Mouse (Mus musculus) lung, embryonic 14.5 days (tissue): ENCODE results near the gene Chmp4b. TPM values are rescaled to one million over a fixed set of nuclear protein-coding genes. Genes with fewer than 3 reads are reported as not detected.

Experiments used
- ATAC-seq: fragments of 200-750 bp; cut with Nextera tagmentation; 2 replicates; pipeline ENCODE4 v1.8.0; 2017; ENCODE audit warnings: mild to moderate bottlenecking, moderate TSS enrichment, moderate library complexity; ENCODE audit not compliant: insufficient read depth
- DNase-seq: peaks from one replicate; pipeline ENCODE4 v3.0.0-alpha.2; 2015
- H3K27ac ChIP-seq: fragments of 300-500 bp; sonication (generic); 2 replicates; pipeline ENCODE4 v1.5.1; 2014; ENCODE audit warnings: low read depth, mild to moderate bottlenecking, moderate library complexity
- H3K27me3 ChIP-seq: fragments of 300-500 bp; sonication (generic); 2 replicates; pipeline ENCODE4 v1.6.1; 2014; ENCODE audit warnings: low read length, control low read depth; ENCODE audit not compliant: insufficient read depth
- H3K36me3 ChIP-seq: fragments of 300-500 bp; sonication (generic); 2 replicates; pipeline ENCODE4 v1.6.1; 2014; ENCODE audit warnings: control low read depth; ENCODE audit not compliant: insufficient read depth
- H3K4me1 ChIP-seq: fragments of 300-500 bp; sonication (generic); 2 replicates; pipeline ENCODE4 v1.6.1; 2014; ENCODE audit warnings: antibody characterized with exemption, control low read depth; ENCODE audit not compliant: insufficient read depth
- H3K4me2 ChIP-seq: fragments of 300-500 bp; sonication (generic); 2 replicates; pipeline ENCODE4 v1.6.1; 2014; ENCODE audit warnings: mild to moderate bottlenecking
- H3K4me3 ChIP-seq: fragments of 300-500 bp; sonication (generic); 2 replicates; pipeline ENCODE4 v1.5.1; 2014; ENCODE audit warnings: low read depth, low read length
- H3K9ac ChIP-seq: fragments of 300-500 bp; sonication (generic); 2 replicates; pipeline ENCODE4 v1.6.1; 2014
- H3K9me3 ChIP-seq: fragments of 300-500 bp; sonication (generic); 2 replicates; pipeline ENCODE4 v1.6.1; 2016; ENCODE audit warnings: low read depth, low read length, control low read depth
- CTCF ChIP-seq: IDR thresholded peaks from 2 replicates; pipeline ENCODE4 v1.5.1; 2016; ENCODE audit warnings: antibody characterized with exemption, low read depth
- WGBS: fragments of 180-500 bp; shearing (Covaris S2); extraction: QIAGEN DNeasy Blood & Tissue Kit; methylation state at CpG from one replicate; pipeline ENCODE4 v1.1.7; 2014; 5-methylcytosine and 5-hydroxymethylcytosine counted together
- polyA plus RNA-seq: library from polyadenylated mRNA; unstranded; fragments of >200 nt; fragmentation: Nextera tagmentation; extraction: Ambion mirVana; gene quantifications from 2 replicates; pipeline ENCODE4 v1.2.1, GENCODE M21; 2014

Gene Chmp4b
- polyA plus RNA-seq, 1 experiment from 2014 or later: 15.0 TPM

- Histone ChIP-seq H3K4me3 (no peak overlapping the region), H3K27me3 (no peaks in the 10 kb centered on the region), H3K9ac (no peak overlapping the region), H3K36me3 (peaks cover 16% of the 10 kb centered on the region), H3K4me2 (no peak overlapping the region), H3K4me1 (no peaks in the 10 kb centered on the region), H3K9me3 (no peaks in the 10 kb centered on the region), H3K27ac (no peak overlapping the region)
- TF ChIP-seq CTCF: no peak
- 85% methylated on average over 4 of the region's 4 CpGs for WGBS
- DNase-seq (no peak), ATAC-seq (no peak)
Observed at GRCm38 (mm10) chr2:154639115-154639514, 12.4 kb upstream of the Chmp4b start.

- Histone ChIP-seq H3K9ac (no peak overlapping the region), H3K4me3 (no peak overlapping the region), H3K36me3 (peaks cover 30% of the 10 kb centered on the region), H3K27me3 (no peaks in the 10 kb centered on the region), H3K27ac (no peak overlapping the region), H3K9me3 (no peaks in the 10 kb centered on the region), H3K4me2 (no peak overlapping the region), H3K4me1 (no peaks in the 10 kb centered on the region)
- no peak for TF ChIP-seq CTCF
- DNase-seq (peak; percentile 10), ATAC-seq (no peak)
- whole genome bisulfite sequencing: 59% methylated on average over 8 of the region's 8 CpGs
Observed at GRCm38 (mm10) chr2:154641176-154641575, 10.3 kb upstream of the Chmp4b start.

- H3K27me3 ChIP-seq: no peaks in the 10 kb centered on the region
- 82% methylated on average over 9 of the region's 9 CpGs for WGBS
- no peak overlapping the region for H3K27ac ChIP-seq
- DNase-seq (no peak), ATAC-seq (no peak)
- no peak overlapping the region for H3K4me3 ChIP-seq
- no peaks in the 10 kb centered on the region for H3K4me1 ChIP-seq
- H3K36me3 ChIP-seq: peaks cover 30% of the 10 kb centered on the region
- no peak for TF ChIP-seq CTCF
- H3K9ac ChIP-seq: no peak overlapping the region
- no peak overlapping the region for H3K4me2 ChIP-seq
- no peaks in the 10 kb centered on the region for H3K9me3 ChIP-seq
Observed at GRCm38 (mm10) chr2:154642005-154642459, 9.5 kb upstream of the Chmp4b start.

GRCm38 (mm10) chr2:154642712-154643385 is 8.7 kb upstream of the Chmp4b start:
- H3K4me2 ChIP-seq: no peak overlapping the region
- WGBS: 69% methylated on average over 6 of the region's 6 CpGs
- H3K9ac ChIP-seq: no peak overlapping the region
- no peak overlapping the region for H3K4me3 ChIP-seq
- peaks cover 29% of the 10 kb centered on the region for H3K36me3 ChIP-seq
- peak overlapping the region; percentile 24; the same call in 1 of the 2 replicates for H3K27ac ChIP-seq
- no peaks in the 10 kb centered on the region for H3K9me3 ChIP-seq
- no peaks in the 10 kb centered on the region for H3K4me1 ChIP-seq
- H3K27me3 ChIP-seq: no peaks in the 10 kb centered on the region
- DNase-seq (no peak), ATAC-seq (no peak)
- TF ChIP-seq CTCF: peak; percentile 39

- H3K9me3 ChIP-seq: no peaks in the 10 kb centered on the region
- no peak overlapping the region for H3K4me2 ChIP-seq
- H3K4me1 ChIP-seq: no peaks in the 10 kb centered on the region
- ATAC-seq: no peak
- peak; percentile 55 for TF ChIP-seq CTCF
- DNase-seq: peak; percentile 37
- WGBS: 76% methylated on average over 5 of the region's 5 CpGs
- H3K27me3 ChIP-seq: no peaks in the 10 kb centered on the region
- no peak overlapping the region for H3K27ac ChIP-seq
- H3K4me3 ChIP-seq: no peak overlapping the region
- H3K36me3 ChIP-seq: peaks cover 21% of the 10 kb centered on the region; the same call in 1 of the 2 replicates
- H3K9ac ChIP-seq: no peak overlapping the region
Observed at GRCm38 (mm10) chr2:154646634-154647033, 4.9 kb upstream of the Chmp4b start.

GRCm38 (mm10) chr2:154648086-154648485 is 3.4 kb upstream of the Chmp4b start:
- DNase-seq: peak; percentile 61
- ATAC-seq: no peak
- H3K27me3 ChIP-seq: no peaks in the 10 kb centered on the region
- no peak overlapping the region for H3K27ac ChIP-seq
- WGBS: 19% methylated on average over 3 of the region's 3 CpGs
- no peak overlapping the region for H3K4me3 ChIP-seq
- no peak overlapping the region for H3K4me2 ChIP-seq
- no peaks in the 10 kb centered on the region for H3K4me1 ChIP-seq
- peaks cover 21% of the 10 kb centered on the region; the same call in 1 of the 2 replicates for H3K36me3 ChIP-seq
- TF ChIP-seq CTCF: peak; percentile 61
- no peaks in the 10 kb centered on the region for H3K9me3 ChIP-seq
- no peak overlapping the region for H3K9ac ChIP-seq

- no peak for DNase-seq
- no peaks in the 10 kb centered on the region for H3K4me1 ChIP-seq
- H3K27ac ChIP-seq: peak overlapping the region; percentile 92
- no peaks in the 10 kb centered on the region for H3K9me3 ChIP-seq
- WGBS: 72% methylated on average over 3 of the region's 3 CpGs
- no peak overlapping the region for H3K4me3 ChIP-seq
- no peak overlapping the region for H3K4me2 ChIP-seq
- peaks cover 6% of the 10 kb centered on the region; the same call in 1 of the 2 replicates for H3K36me3 ChIP-seq
- no peak overlapping the region for H3K9ac ChIP-seq
- no peak for ATAC-seq
- peak; percentile 13; the same call in 1 of the 2 replicates for TF ChIP-seq CTCF
- H3K27me3 ChIP-seq: no peaks in the 10 kb centered on the region
Observed at GRCm38 (mm10) chr2:154650404-154650803, 1.1 kb upstream of the Chmp4b start.
